Mouse (Mus musculus) erythroblast, adult 5-6 weeks (primary cell): Measurements from ENCODE around the gene Ccnk. TPM values are rescaled to one million over a fixed set of nuclear protein-coding genes. Genes with fewer than 3 reads are reported as not detected.

Experiments used
- ATAC-seq: replicated peaks from 2 replicates; pipeline ENCODE4 v1.8.0; 2016; ENCODE audit warnings: moderate number of reproducible peaks, mild to moderate bottlenecking, moderate TSS enrichment, inconsistent platforms; ENCODE audit not compliant: poor library complexity, low FRiP score, severe bottlenecking
- total RNA-seq, 2 experiments: library from RNA; stranded (forward) in 1 of 2; stranded (reverse) in 1 of 2; fragments of 150-400 nt in 1 of 2; fragments of 200-764, 138-1000 nt in 1 of 2; gene quantifications; 2 replicates each; pipeline versions ENCODE4 v1.2.3 to v1.2.4; 2015 to 2017; ENCODE audit warnings: low replicate concordance in 2 of 2

The Ccnk gene
- total RNA-seq, 2 experiments from 2014 or later, result 18.7 to 43.4 TPM

DNA sequence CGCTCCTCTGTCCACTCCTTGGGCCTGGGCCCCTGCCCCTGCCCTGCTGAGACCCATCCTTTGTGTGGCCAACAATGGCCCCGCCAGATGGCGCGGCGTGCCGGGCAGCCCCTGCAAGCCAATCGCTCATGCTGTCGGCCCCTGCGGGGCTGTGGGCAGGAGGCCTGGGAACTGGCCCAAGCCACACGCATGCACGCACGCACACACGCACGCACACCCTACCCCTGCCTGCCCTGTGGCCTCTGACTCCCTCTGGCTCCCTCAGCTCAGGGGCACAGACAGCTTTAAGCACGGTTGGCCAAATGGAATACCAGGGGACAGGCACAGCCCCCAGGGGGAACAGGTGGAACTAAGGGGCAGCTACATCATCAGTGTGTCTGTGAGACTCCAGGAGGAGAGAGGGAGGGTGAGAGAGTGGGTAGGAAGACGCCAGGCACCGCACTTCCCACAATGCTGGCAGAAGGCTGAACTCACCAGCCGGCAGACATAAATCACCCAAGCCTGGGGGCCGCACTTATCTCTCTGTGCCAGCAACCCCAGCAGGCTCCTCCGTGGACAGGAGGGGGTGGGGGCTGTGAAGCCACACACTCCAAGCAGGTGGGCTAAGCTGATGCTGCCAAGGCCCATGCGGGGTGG, 61.7 kb downstream of the Ccnk start:
- ATAC-seq, result no peak

DNA sequence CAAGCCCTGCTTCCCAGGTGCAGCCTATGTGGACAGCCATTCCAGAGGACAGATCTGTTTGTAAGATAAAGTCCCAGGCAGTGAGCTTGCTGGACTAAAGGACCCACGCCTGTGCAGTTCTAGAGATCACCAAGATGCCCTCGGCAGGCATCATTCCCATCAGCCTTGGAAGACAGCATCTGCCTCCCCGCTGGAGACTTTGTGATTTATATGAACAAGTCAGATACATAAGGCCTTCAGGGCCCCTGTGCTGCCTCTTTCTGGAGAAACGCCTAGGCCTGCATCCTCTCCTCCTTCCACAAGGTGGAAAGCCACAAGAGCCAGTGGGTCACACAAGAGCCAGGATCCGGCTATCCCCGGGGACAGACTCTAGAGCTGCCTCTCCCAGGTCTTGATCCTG, 62.2 kb downstream of the Ccnk start:
- no peak for ATAC-seq

- no peak for ATAC-seq
Observed at GRCm38 (mm10) chr12:108242243-108242745, 62.9 kb downstream of the Ccnk start.

DNA sequence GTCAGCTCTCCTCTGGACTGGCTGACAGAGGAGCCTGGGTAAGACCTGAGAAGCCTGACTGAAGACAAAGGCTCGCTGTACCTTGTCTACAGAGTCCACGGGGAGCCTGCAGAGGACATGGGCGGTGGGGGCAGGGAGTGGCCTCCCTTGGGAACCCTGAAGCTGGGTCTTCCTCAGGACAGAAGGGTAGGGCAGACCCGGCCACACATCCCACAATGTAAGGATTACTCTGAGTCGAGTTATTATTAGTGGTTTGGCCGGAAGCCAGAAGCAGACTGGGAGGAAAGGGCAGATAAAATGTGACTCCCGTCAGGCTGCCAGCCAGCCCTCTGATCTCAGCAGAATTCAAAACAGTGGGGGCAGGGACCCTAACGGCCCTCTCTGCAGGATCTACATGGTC, 65.4 kb downstream of the Ccnk start:
- no peak for ATAC-seq

DNA sequence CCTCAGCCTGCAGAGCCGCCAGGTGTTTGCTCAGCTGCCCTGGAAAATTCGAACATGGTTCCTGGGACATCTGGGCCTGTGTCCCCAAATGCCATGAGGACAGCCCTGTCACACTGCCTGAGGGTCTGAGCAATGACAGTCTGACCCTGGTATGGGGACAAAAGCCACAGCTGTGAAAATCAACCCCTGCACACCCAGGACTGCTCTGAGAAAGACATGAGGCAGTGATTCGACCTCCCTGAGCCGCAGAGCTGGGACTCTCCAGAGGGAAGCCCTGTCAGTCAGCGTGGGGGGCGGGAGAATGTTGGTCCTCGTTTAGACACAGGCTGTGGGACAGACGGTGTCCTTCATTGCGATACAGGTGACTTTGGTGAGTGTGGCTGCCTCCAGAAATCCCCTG, 66.2 kb downstream of the Ccnk start:
- no peak for ATAC-seq

GRCm38 (mm10) chr12:108246759-108247500, 67.6 kb downstream of the Ccnk start:
- ATAC-seq, result no peak

GRCm38 (mm10) chr12:108249019-108249418, 69.6 kb downstream of the Ccnk start:
- no peak for ATAC-seq

DNA sequence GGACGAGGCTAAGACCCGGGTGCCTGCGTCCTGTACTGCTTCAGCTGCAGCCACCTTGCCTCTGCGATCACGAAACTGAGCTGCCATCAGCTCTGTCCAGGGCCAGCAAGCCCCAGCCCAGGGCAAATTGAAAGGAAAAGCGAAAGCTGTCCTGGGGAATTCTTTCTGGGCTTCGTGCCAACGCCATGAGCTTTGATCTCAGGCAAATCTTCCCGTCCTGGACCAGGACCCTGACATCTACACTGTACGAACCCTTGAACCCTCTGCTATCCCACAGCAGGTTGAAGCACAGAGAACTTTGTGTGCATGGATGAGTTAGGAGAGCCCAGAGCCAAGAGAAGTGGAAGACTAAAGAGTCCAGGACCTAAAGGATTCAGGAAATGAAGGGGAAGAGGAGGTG, 70.1 kb downstream of the Ccnk start:
- no peak for ATAC-seq

GRCm38 (mm10) chr12:108251034-108251792, 71.8 kb downstream of the Ccnk start:
- ATAC-seq, result no peak

DNA sequence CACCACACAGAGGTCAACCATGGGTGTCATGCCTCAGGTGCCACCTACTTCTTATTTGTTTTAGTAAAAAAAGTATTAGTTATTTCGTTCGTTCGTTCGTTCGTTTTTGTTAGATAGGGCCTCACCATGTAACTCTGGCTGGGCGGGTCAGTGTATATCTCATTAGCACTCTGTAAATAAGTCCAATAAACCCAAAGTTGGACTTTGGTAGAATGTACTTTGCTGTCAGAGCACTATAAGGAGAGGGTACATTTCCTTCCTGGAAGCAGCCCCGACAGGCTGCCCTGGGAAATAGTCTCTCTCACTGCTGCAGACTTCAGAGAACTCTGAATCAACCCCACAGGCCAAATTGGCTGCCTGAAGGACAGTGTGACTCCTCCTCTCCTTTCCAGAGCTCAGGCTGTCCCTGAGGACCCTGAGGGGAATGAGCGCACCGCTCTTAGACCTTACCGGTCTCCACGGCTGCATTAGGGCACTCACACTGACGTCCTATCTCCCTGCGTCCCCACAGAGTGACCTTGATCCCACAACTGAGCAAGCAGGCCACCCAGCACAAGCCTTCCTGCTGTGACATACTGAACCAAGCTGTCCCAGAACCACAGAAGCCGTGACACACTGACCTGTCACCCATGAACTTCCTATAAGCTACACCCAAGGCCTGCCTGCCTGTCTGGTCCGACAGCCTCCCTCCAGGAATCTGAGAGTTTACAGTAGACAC, 72.6 kb downstream of the Ccnk start:
- no peak for ATAC-seq

Other genes with a start within 250 kb of the Ccnk start
- gene Bcl11b, start 176.0 kb upstream of the Ccnk start, total RNA-seq (2015; ENCODE audit: low replicate concordance), result 0.21 TPM in 1 of 2 replicates, not detected in the other
- gene Bcl11b, start 176.0 kb upstream of the Ccnk start, total RNA-seq (2017; ENCODE audit: low replicate concordance), result 0.28 TPM in 1 of 2 replicates, not detected in the other
- 19.4 and 22.2 TPM in 2 replicates for gene Setd3, start 265 bp upstream of the Ccnk start, total RNA-seq (2015; ENCODE audit: low replicate concordance)
- 51.3 and 63.4 TPM in 2 replicates for gene Setd3, start 265 bp upstream of the Ccnk start, total RNA-seq (2017; ENCODE audit: low replicate concordance)
- gene Ccdc85c, start 95.8 kb downstream of the Ccnk start, total RNA-seq (2015; ENCODE audit: low replicate concordance), result 0.38 TPM in 1 of 2 replicates, not detected in the other
- gene Ccdc85c, start 95.8 kb downstream of the Ccnk start, total RNA-seq (2017; ENCODE audit: low replicate concordance), result 0.28 TPM in 1 of 2 replicates, not detected in the other
- gene Hhipl1, start 126.7 kb downstream of the Ccnk start, total RNA-seq (2015; ENCODE audit: low replicate concordance), result not detected in 2 replicates
- gene Hhipl1, start 126.7 kb downstream of the Ccnk start, total RNA-seq (2017; ENCODE audit: low replicate concordance), result not detected in 2 replicates
- gene Cyp46a1, start 154.8 kb downstream of the Ccnk start, total RNA-seq (2015; ENCODE audit: low replicate concordance), result not detected in 2 replicates
- 0.84 TPM in 1 of 2 replicates, not detected in the other for gene Cyp46a1, start 154.8 kb downstream of the Ccnk start, total RNA-seq (2017; ENCODE audit: low replicate concordance)
- gene Eml1, start 191.4 kb downstream of the Ccnk start, total RNA-seq (2015; ENCODE audit: low replicate concordance), result not detected in 2 replicates
- not detected in 2 replicates for gene Eml1, start 191.4 kb downstream of the Ccnk start, total RNA-seq (2017; ENCODE audit: low replicate concordance)